Mouse (Mus musculus) spleen, adult 2 months (tissue): Measurements from ENCODE around the gene Neb. TPM values are rescaled to one million over a fixed set of nuclear protein-coding genes. Genes with fewer than 3 reads are reported as not detected.

Experiments
- DNase-seq, 2 experiments: peaks; one replicate each; pipeline versions ENCODE4 v3.0.0 to v3.0.0-alpha.2; 2012 to 2021; ENCODE audit warnings: low spot score in 2 of 2, low read depth in 1 of 2
- H3K27ac ChIP-seq: fragments of 200-500 bp; 2 replicates; pipeline ENCODE4 v1.5.1; 2012; ENCODE audit warnings: low read length, inconsistent platforms; ENCODE audit not compliant: insufficient read depth
- H3K27me3 ChIP-seq: fragments of 200-500 bp; 2 replicates; pipeline ENCODE4 v1.6.1; 2012; ENCODE audit warnings: mild to moderate bottlenecking, moderate library complexity, low read length, inconsistent platforms; ENCODE audit not compliant: control insufficient read depth, insufficient read depth
- H3K36me3 ChIP-seq: fragments of 200-500 bp; 2 replicates; pipeline ENCODE4 v1.6.1; 2012; ENCODE audit warnings: mild to moderate bottlenecking, low read length, inconsistent platforms; ENCODE audit not compliant: control insufficient read depth, insufficient read depth
- H3K4me1 ChIP-seq: fragments of 200-500 bp; 2 replicates; pipeline ENCODE4 v1.6.1; 2011; ENCODE audit warnings: inconsistent platforms; ENCODE audit not compliant: control insufficient read depth, insufficient read depth, insufficient read length
- H3K4me3 ChIP-seq: fragments of 200-500 bp; 2 replicates; pipeline ENCODE4 v1.5.1; 2011; ENCODE audit warnings: mild to moderate bottlenecking, inconsistent platforms; ENCODE audit not compliant: insufficient read depth, insufficient read length; ENCODE audit errors: extremely low read depth
- CTCF ChIP-seq: fragments of 200-500 bp; IDR thresholded peaks from 2 replicates; pipeline ENCODE4 v1.5.1; 2011; ENCODE audit warnings: mild to moderate bottlenecking, inconsistent platforms; ENCODE audit not compliant: insufficient read depth, insufficient read length, insufficient replicate concordance; ENCODE audit errors: extremely low read depth
- POLR2A ChIP-seq: fragments of 200-500 bp; IDR thresholded peaks from 2 replicates; pipeline ENCODE4 v1.6.1; 2011; ENCODE audit warnings: low read depth, low read length, inconsistent platforms
- WGBS: fragments of 180-500 bp; shearing (Covaris S2); methylation state at CpG from one replicate; pipeline ENCODE4 v1.1.7; 2018; 5-methylcytosine and 5-hydroxymethylcytosine counted together
- polyA plus RNA-seq: library from polyadenylated mRNA; depleted of rRNA; stranded (reverse); fragments of >200 nt; gene quantifications from 2 replicates; pipeline ENCODE4 v1.2.3, GENCODE M21; 2012

Neb gene
- polyA plus RNA-seq, 1 experiment = 0.44 TPM

DNA sequence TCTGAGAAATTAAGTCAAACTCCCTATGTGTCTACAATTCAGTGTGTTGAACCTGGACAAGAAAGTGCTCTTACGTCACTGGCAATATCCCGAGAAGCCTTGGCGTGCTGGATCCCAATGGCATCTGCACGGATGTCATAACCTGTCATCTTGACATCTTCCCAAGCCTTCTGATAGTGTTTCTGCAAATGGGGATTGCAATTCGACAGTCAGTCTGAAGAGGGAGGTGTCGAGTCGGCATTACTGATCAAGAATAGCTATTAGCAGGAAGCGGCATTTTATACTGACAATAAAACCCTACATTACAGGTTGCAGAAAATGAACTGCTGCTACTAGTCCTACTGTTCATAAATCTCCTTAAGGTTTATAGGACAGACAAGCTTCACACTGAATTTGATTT lies 158.2 kb downstream of the Neb start:
- DNase-seq = peak in 1 of 2 experiments; percentile 9
- TF ChIP-seq POLR2A (no peak), CTCF (peak; percentile 18; the same call in 1 of the 2 replicates)
- H3K27me3 ChIP-seq = no peaks in the 10 kb centered on the region
- WGBS = 45% methylated on average over 8 of the region's 8 CpGs
- H3K4me1 ChIP-seq = no peaks in the 10 kb centered on the region
- H3K27ac ChIP-seq = no peak overlapping the region
- H3K4me3 ChIP-seq = no peak overlapping the region
- no peaks in the 10 kb centered on the region for H3K36me3 ChIP-seq

DNA sequence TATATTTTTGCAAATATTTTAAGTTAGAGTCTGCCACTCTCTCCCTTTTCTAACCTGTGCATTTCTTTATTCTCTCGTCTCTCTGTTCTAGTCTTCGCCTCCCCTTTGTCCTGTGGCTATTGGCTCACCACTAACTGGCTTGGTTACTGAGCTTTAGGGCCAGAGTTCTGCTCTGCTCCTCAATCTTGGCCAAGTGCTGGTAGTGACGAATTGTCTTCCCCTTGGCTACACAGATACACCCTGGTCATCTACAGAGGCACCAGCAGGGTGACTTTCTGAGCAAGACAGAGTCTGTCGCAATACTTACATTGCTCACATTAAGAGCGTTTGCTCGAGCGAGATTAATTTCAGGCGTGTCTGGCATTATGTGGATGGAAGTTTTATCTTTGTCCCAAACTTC lies 162.3 kb downstream of the Neb start:
- no peak for TF ChIP-seq POLR2A
- no peak for TF ChIP-seq CTCF
- no peaks in the 10 kb centered on the region for H3K4me1 ChIP-seq

DNA sequence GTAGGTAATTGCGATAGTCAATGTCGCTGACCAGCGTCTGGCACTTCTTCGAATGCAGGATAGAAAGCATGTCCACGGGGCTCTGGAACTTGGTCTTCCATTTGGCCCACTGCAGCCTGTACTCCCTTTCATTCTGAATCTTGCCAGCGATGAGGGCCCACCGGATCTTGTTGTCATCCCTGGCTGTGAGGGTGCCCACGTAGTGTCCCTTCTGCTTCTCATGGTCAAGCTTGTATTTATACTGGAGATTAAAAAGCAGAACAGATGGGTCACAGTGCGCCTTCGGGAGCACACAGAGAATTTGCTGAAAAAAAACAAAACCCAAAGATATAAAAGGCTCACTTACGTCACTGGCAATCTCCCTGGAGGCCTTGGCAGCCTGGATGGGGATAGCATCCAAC lies 165.7 kb downstream of the Neb start:
- Histone ChIP-seq H3K27ac (no peak overlapping the region), H3K36me3 (no peaks in the 10 kb centered on the region), H3K4me3 (no peak overlapping the region), H3K27me3 (no peaks in the 10 kb centered on the region), H3K4me1 (no peaks in the 10 kb centered on the region)
- no peak for DNase-seq
- TF ChIP-seq POLR2A (no peak), CTCF (no peak)
- WGBS = 95% methylated on average over 11 of the region's 11 CpGs

More for the DNA sequence above, 162.3 kb downstream of the Neb start:
- H3K27me3 ChIP-seq = no peaks in the 10 kb centered on the region
- H3K36me3 ChIP-seq = no peaks in the 10 kb centered on the region
- DNase-seq = no peak
- H3K27ac ChIP-seq = no peak overlapping the region
- 90% methylated on average over 8 of the region's 8 CpGs for WGBS
- no peak overlapping the region for H3K4me3 ChIP-seq

DNA sequence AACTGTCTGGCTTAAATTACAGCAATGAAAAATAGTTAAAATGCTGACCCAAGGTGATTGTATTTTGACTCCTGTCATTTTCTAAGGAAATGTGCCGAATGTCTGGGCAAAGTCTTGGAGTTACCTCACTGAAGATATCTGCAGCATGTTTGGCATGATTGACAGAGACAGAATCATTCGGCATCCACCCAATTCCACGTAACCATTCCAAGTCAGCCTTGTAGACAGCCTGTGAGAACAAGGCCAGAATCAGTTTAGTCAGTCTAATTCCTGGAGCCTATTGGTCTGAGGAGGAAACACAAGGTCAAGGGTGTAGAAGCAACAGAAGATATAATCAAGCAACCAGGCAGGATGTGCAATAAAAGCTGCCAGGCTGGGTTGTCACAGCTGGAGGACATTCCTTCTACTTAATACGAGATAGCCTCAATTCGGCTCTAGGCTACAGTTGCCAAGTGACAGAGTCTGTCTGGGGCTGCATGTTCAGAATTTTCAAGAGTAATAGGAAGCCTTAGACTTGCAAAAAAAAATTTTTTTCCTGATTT lies 166.8 kb downstream of the Neb start:
- TF ChIP-seq CTCF (no peak), POLR2A (no peak)
- no peak overlapping the region for H3K4me3 ChIP-seq
- H3K27me3 ChIP-seq = no peaks in the 10 kb centered on the region
- H3K27ac ChIP-seq = no peak overlapping the region
- DNase-seq = no peak
- 84% methylated on average over 5 of the region's 5 CpGs for WGBS
- no peaks in the 10 kb centered on the region for H3K4me1 ChIP-seq
- no peaks in the 10 kb centered on the region for H3K36me3 ChIP-seq

DNA sequence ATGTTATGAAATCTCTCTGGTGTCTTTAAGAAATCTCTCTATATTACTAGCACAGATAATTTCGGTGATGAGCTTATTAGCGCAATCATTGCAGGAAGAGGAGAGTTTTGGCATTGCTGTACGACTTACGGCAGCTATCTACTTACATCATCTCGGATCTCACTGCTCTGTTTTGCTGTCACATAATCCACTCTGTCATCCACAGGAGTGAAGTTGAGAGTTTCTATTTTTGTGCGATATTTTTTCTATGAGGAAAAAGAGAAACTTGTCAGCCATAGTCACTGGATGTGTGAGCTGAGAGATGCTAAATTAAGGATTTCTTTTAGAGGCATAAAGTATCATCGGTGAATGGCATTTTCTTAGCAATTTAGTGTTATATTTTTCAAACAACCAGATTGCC lies 167.6 kb downstream of the Neb start:
- Histone ChIP-seq H3K4me1 (no peaks in the 10 kb centered on the region), H3K4me3 (no peak overlapping the region), H3K36me3 (no peaks in the 10 kb centered on the region), H3K27me3 (no peaks in the 10 kb centered on the region), H3K27ac (no peak overlapping the region)
- TF ChIP-seq POLR2A (no peak), CTCF (no peak)
- no peak for DNase-seq
- WGBS = 90% methylated on average over 7 of the region's 7 CpGs

- no peak for DNase-seq
- 68% methylated on average over 4 of the region's 4 CpGs for WGBS
- Histone ChIP-seq H3K4me1 (no peaks in the 10 kb centered on the region), H3K27ac (no peak overlapping the region), H3K36me3 (no peaks in the 10 kb centered on the region), H3K4me3 (no peak overlapping the region), H3K27me3 (no peaks in the 10 kb centered on the region)
- no peak for TF ChIP-seq POLR2A
- no peak for TF ChIP-seq CTCF
These were observed 173.3 kb downstream of the Neb start for GRCm38 (mm10) chr2:52204992-52205391.

GRCm38 (mm10) chr2:52193629-52194028 lies 184.6 kb downstream of the Neb start:
- no peak for DNase-seq
- no peaks in the 10 kb centered on the region for H3K27me3 ChIP-seq
- no peaks in the 10 kb centered on the region for H3K4me1 ChIP-seq
- no peaks in the 10 kb centered on the region for H3K36me3 ChIP-seq
- H3K4me3 ChIP-seq = no peak overlapping the region
- H3K27ac ChIP-seq = no peak overlapping the region
- 92% methylated on average over 6 of the region's 6 CpGs for WGBS
- TF ChIP-seq POLR2A (no peak), CTCF (no peak)
